Mouse (Mus musculus) spleen, postnatal 4 days (tissue): Measurements from ENCODE around the gene Rreb1.

Experiments used
- DNase-seq, 2 experiments: peaks; one replicate each; pipeline ENCODE4 v3.0.0; 2022; ENCODE audit warnings: low spot score in 2 of 2

The Rreb1 gene

DNA sequence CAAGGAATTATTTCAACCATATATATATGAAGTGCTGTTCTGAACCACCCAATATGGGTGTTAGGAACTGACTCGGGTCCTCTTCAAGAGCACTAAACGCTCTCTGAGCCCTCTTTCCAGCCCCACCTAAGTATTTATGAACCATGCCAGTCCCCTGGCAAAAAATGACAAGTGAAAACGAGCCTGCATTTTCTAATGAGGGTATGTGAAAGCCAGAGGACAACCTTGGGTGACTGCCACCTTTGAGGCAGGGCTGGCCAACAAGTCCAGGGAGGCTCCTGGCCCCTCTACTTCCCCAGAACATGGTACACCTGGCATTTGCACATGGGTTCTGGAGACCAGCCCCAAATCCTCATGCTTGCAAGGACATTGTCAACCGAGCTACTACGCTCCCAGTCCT, 196.5 kb downstream of the Rreb1 start:
- DNase-seq: no peak

- DNase-seq: no peak
These were observed 201.3 kb downstream of the Rreb1 start for GRCm38 (mm10) chr13:37979506-37979905.

- DNase-seq: no peak
These were observed 202.1 kb downstream of the Rreb1 start for GRCm38 (mm10) chr13:37980346-37980745.

DNA sequence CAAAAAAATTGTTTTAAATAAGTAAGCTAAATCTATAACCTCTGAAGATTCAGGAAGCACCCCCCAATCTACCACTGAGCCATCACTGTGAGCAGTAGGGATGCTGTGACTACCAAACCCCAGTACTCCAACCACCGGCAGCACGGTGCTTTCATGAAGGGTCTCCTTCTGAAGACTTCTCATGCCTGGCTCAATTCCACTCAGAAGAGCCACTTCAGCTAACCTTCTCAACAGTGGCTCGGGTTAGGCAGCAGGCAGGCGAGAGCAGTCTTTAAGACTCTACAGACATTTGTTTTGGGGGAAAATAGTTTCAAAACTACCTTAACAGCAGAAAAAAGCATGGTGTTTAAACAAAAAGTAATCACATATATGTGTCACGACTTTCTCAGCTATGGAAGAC, 202.9 kb downstream of the Rreb1 start:
- DNase-seq: no peak

DNA sequence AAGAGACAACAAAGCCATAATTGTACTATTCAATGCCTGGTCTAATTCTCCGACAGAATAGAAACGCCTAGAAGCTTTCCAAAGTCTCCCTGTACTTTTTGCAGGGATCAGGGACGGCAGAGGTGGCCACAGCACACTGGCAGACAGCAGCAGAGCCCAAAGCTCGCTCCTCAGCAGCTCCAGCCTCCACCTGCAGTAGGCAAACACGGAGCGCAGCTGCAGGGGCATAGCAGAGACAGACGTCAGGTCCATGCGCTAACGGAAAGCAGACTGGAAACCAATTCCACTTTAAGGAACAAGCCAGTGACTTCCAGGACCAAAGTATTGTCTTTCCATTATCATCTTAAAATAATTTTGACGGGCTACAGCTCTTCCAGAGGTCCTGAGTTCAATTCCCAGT, 208.0 kb downstream of the Rreb1 start:
- DNase-seq: no peak

DNA sequence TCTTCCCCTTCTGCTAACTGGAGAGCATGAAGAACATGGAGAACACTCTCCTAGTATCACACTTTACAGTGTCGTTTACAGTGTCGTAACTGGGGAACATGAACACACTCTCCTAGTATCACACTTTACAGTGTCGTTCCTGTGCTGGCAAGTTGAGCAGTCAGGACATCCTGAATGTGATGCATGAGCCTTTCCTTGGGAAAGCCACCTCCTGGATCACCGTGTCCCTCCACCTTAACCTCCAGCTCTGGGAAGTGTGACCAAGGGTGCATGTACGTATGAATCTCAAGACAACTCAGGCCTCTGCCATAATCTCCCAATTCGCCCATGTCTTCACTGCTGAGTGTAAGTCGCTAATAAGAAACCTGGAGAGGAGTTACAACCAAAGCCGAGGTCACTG, 211.5 kb downstream of the Rreb1 start:
- DNase-seq: no peak

DNA sequence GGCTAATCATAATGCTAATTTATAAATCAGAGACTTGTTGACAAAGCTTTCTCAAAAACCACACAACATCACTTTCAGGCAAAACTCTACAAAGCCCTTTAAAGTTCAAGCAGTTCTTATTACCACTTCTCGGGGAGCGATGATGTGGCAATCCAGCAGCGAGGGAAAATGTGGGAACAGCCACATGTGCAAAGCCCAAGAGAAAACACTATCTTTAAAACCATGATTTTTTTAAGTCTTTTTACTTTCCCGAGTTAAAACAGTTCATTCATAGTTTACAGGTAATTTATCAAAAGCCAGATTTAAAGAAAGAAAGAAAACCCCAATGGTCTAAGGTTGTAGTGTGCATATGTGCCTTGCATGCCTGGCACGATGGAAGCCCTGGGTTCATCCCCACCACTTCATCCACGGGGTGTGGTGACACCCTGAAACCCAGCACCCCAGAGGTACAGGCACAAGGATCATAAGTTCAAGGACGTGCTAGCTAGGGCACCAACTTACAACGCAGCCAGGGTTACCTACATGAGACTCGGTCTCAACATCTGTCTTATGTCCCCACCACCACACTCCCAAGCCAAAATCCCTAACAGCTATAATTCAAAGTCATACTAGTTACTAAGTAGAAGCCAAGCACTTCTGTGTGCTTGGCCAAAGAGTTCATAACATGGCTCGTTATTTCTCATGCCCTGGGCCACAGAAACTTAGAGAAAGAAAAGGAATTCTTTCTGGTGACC, 214.6 kb downstream of the Rreb1 start:
- no peak for DNase-seq

DNA sequence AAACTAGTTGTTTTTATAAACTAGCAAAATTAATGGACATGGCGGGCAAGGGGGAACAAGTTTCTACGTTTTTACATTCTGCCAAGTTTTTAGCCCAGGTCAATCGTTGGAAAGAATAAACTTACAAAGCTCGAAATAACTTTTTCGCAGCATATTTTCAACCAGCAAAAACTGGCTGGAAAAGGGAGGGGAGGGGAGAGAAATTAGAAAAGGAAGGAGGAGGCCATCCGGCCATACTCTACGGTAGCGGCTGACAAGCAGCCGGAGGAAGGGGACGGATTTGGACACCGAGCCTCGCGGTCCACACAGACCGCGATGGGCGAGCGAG, 215.1 kb downstream of the Rreb1 start:
- DNase-seq: no peak

DNA sequence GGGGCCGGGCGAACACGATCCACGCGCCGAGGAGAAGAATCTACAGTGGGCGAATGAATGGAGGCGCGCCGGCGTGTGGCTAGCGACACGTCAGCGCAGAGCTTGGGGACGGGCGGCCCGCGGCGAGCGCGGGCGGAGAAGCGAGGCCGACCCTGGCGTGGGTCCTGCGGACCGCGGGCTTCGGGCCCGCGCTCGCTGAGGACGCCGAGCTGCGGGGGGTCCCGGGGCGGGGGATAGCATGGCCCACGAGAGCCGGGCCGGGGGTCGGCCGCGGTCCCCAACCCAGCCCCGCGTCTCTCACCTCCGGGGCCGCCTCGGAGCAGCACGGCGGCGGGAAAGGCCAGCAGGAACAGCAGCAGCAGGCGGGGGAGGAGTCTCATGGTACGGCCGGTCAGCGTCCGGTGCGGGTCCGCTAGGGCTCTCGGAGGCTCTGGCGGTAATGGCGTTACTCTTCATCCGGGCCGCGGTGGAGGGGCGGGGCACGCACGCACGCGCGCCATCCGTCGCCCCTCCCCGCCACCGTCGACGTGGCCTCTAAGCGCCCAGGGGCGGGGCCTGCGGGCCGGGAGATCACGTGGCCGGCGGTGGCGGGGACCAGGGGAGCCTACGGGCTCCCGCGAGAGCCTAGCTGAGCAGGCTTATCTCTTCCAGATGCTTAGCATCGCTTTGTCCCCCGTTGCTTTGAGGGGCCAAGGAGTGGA, 215.7 kb downstream of the Rreb1 start, which contains the start of gene Ssr1:
Ssr1 (minus strand) TSS at position 514 of the 701 bp plus-strand sequence.
- DNase-seq: peak; percentile 97 to 98

- no peak for DNase-seq
These were observed 216.2 kb downstream of the Rreb1 start for GRCm38 (mm10) chr13:37994405-37994749.

GRCm38 (mm10) chr13:37999713-38000112, 221.5 kb downstream of the Rreb1 start:
- no peak for DNase-seq
